Mouse (Mus musculus) intestine, postnatal 0 days (tissue): ENCODE measurements around the gene Pcbp1. TPM values are rescaled to one million over a fixed set of nuclear protein-coding genes. Genes with fewer than 3 reads are reported as not detected.

Experiments
- ATAC-seq: fragments of 200-750 bp; cut with Nextera tagmentation; 2 replicates; pipeline ENCODE4 v1.8.0; 2017; ENCODE audit warnings: mild to moderate bottlenecking, moderate TSS enrichment, moderate library complexity
- H3K27ac ChIP-seq: fragments of 300-500 bp; sonication (generic); 2 replicates; pipeline ENCODE4 v1.5.1; 2014; ENCODE audit warnings: mild to moderate bottlenecking, low read depth, low read length, moderate library complexity
- H3K27me3 ChIP-seq: fragments of 300-500 bp; sonication (generic); replicated peaks from 2 replicates; pipeline ENCODE4 v1.6.1; 2014; ENCODE audit warnings: low read length, mixed read lengths; ENCODE audit not compliant: control insufficient read depth, insufficient read depth
- H3K36me3 ChIP-seq: fragments of 300-500 bp; sonication (generic); 2 replicates; pipeline ENCODE4 v1.6.1; 2014; ENCODE audit warnings: mild to moderate bottlenecking, moderate library complexity; ENCODE audit not compliant: control insufficient read depth, insufficient read depth
- H3K4me1 ChIP-seq: fragments of 300-500 bp; sonication (generic); replicated peaks from 2 replicates; pipeline ENCODE4 v1.6.1; 2014; ENCODE audit warnings: antibody characterized with exemption, low read length, mixed read lengths; ENCODE audit not compliant: control insufficient read depth, insufficient read depth
- H3K4me2 ChIP-seq: fragments of 300-500 bp; sonication (generic); replicated peaks from 2 replicates; pipeline ENCODE4 v1.6.1; 2014; ENCODE audit warnings: low read depth, mild to moderate bottlenecking, moderate library complexity
- H3K4me3 ChIP-seq: fragments of 300-500 bp; sonication (generic); 2 replicates; pipeline ENCODE4 v1.5.1; 2014; ENCODE audit warnings: low read depth, low read length
- H3K9ac ChIP-seq: fragments of 300-500 bp; sonication (generic); 2 replicates; pipeline ENCODE4 v1.6.1; 2014; ENCODE audit warnings: mild to moderate bottlenecking, low read depth, low read length
- H3K9me3 ChIP-seq: fragments of 300-500 bp; sonication (generic); 2 replicates; pipeline ENCODE4 v1.6.1; 2016; ENCODE audit warnings: mixed run types; ENCODE audit not compliant: control insufficient read depth
- CTCF ChIP-seq: sonication (generic); IDR thresholded peaks from 2 replicates; pipeline ENCODE4 v1.5.1; 2016; ENCODE audit warnings: low read depth, mild to moderate bottlenecking, control low read depth, antibody characterized with exemption, moderate library complexity
- WGBS: fragments of 180-500 bp; shearing (Covaris S2); extraction: QIAGEN DNeasy Blood & Tissue Kit; methylation state at CpG from one replicate; pipeline ENCODE4 v1.1.7; 2014; 5-methylcytosine and 5-hydroxymethylcytosine counted together
- polyA plus RNA-seq: library from polyadenylated mRNA; unstranded; fragments of >200 nt; fragmentation: Nextera tagmentation; extraction: Ambion mirVana; gene quantifications from 2 replicates; pipeline ENCODE4 v1.2.1, GENCODE M21; 2015

Pcbp1 gene
- polyA plus RNA-seq, 1 experiment from 2014 or later: 326 TPM

DNA sequence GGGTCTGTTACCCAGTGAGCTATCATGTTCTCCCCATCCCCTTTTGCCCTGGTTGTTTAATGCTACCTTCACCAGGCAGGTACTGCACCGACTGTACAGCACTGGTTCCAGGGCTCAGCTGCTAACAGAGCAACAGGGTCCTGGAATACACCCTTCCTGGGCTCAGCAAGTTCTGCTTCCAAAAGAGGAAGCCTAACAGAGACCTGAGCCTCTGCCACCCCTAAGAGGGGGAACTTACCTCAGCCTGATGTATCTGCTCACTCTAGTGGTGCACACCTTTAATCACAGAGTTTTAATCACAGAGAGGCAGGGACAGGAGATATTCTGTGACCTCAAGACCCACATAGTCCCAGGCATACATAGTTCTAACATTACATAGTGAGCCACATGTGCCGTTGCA is 36.2 kb downstream of the Pcbp1 start:
- no peaks in the 10 kb centered on the region for H3K9me3 ChIP-seq
- H3K4me2 ChIP-seq: no peak overlapping the region
- no peak overlapping the region for H3K4me3 ChIP-seq
- H3K4me1 ChIP-seq: peaks cover 10% of the 10 kb centered on the region; the same call in 1 of the 2 replicates
- H3K27me3 ChIP-seq: no peaks in the 10 kb centered on the region
- H3K36me3 ChIP-seq: no peaks in the 10 kb centered on the region
- no peak overlapping the region for H3K9ac ChIP-seq
- ATAC-seq: no peak
- H3K27ac ChIP-seq: no peak overlapping the region
- 92% methylated on average over 2 of the region's 2 CpGs for WGBS
- TF ChIP-seq CTCF: no peak

DNA sequence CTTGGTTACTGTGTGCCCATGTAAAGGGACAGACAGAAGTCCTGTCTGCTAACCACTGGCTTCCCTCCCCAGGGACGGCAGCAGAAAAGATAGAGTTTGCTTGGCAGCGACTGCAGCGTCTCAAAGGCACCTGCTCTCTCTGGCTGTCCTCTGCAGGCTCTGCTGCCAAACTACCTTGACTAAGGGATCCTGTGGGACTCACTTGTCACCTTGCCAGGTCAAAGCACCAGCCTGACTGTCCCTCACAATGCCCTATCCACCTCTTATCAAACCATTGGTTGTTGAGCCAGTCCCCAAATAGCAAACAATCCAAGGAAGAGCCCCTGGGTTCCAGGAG is 38.0 kb downstream of the Pcbp1 start:
- Histone ChIP-seq H3K9ac (peak overlapping the region; percentile 34; the same call in 1 of the 2 replicates), H3K27me3 (no peaks in the 10 kb centered on the region), H3K36me3 (no peaks in the 10 kb centered on the region), H3K4me2 (peak overlapping the region; percentile 45; the same call in 1 of the 2 replicates), H3K4me1 (peaks cover 10% of the 10 kb centered on the region; the same call in 1 of the 2 replicates), H3K4me3 (no peak overlapping the region), H3K9me3 (no peaks in the 10 kb centered on the region), H3K27ac (peak overlapping the region; percentile 92)
- TF ChIP-seq CTCF: no peak
- 22% methylated on average over 3 of the region's 3 CpGs for WGBS
- no peak for ATAC-seq

DNA sequence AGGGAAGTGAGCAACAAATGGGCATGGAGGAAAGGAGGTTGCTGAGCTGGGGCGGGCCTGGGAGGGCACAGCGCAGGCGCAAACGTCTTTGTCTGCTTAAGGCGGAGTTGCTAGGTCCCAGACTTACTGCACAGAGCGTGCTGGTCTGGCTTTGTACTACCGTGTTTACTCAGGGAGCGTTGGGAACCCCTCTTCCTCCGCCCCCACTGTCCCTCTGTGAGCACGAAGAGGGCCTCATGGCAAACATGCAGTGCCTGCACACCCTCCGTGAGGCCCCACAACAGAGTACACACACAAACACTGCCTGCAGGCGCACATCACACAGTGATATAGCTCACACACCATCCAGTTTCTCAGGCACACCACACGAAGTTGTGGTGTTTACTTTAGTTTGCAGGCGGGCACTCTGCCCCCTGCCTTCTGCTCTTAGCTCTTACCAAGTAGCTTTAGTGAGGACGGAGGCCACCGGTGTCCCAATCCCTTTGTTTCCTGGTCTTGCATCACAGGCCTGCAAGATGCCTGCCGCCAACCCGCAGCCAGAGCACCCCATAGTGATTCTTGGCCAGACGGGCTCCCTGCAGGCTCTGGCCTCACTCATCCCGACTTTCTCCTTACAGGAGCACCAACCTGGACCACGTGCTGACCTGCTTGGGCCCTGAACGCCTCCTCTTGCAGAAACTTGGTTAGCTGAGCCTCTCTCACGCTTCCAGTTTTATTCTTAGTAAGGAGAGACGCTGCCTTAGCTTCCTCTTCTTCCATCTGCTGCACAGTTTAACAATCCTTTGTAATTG is 38.6 kb downstream of the Pcbp1 start:
- peak overlapping the region; percentile 34; the same call in 1 of the 2 replicates for H3K9ac ChIP-seq
- peak overlapping the region; percentile 45 for H3K4me2 ChIP-seq
- H3K27me3 ChIP-seq: no peaks in the 10 kb centered on the region
- H3K4me1 ChIP-seq: peaks cover 10% of the 10 kb centered on the region; the same call in 1 of the 2 replicates
- 3% methylated on average over 24 of the region's 24 CpGs for WGBS
- no peak overlapping the region for H3K4me3 ChIP-seq
- H3K9me3 ChIP-seq: no peaks in the 10 kb centered on the region
- H3K36me3 ChIP-seq: no peaks in the 10 kb centered on the region
- TF ChIP-seq CTCF: peak; percentile 69
- peak overlapping the region; percentile 92 for H3K27ac ChIP-seq
- ATAC-seq: peak; percentile 93

DNA sequence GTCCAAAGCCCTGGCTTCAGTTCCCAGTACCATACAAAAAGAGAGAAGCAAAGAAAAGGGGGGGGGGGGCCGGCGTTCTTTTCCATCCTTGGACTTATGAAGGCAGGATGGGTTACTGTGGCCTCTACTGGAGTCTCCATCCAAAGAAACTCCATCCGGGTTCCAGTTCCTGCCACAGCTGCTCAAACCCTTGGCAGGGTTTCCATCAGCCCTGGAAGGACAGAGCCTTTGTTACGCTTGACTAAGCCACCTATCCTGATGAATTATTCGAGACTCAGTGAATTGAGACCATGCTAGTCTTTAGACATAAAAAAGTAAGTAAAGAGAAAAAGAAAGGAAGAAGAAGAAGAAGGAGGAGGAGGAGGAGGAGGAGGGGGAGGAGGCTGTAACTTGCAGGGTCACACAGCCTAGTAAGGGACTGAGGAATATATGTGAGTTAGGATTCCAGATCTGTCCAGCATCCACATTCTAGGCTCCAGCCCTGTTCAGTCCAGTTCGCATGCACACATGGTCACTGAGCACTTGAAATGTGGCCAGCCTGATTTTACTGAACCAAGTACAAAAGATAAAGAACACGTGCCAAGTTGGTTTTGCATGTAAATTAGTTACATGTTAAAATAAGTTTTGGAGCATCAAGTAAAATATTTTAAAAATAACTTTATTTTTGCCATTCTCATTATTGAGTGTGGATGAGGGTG is 40.0 kb downstream of the Pcbp1 start:
- Histone ChIP-seq H3K27me3 (no peaks in the 10 kb centered on the region), H3K4me1 (peaks cover 14% of the 10 kb centered on the region; the same call in 1 of the 2 replicates), H3K4me2 (no peak overlapping the region), H3K4me3 (no peak overlapping the region), H3K9ac (no peak overlapping the region), H3K36me3 (no peaks in the 10 kb centered on the region), H3K9me3 (no peaks in the 10 kb centered on the region), H3K27ac (no peak overlapping the region)
- no peak for ATAC-seq
- no peak for TF ChIP-seq CTCF
- WGBS: 83% methylated on average over 7 of the region's 7 CpGs

DNA sequence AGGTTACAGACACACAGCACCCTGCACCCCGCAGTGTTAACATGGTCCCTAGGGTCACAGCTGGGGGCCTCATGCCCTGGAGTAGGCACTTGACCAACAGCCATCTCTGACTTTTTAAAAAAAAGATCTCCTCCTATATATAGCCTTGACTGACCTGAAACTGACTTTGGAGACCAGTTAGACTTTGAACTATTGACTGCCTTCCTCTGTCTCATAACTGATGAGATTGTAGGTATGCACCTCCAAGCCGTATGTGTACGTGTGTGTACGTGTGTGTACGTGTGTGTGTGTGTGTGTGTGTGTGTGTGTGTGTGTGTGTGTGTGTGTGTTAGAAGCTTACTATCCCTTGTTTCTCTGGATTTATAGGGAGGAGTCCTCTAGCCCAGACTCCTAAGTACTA is 44.2 kb downstream of the Pcbp1 start:
- H3K9ac ChIP-seq: no peak overlapping the region
- no peak for TF ChIP-seq CTCF
- H3K36me3 ChIP-seq: no peaks in the 10 kb centered on the region
- H3K4me3 ChIP-seq: no peak overlapping the region
- H3K4me2 ChIP-seq: no peak overlapping the region
- peak overlapping the region; percentile 35; the same call in 1 of the 2 replicates for H3K27ac ChIP-seq
- H3K27me3 ChIP-seq: no peaks in the 10 kb centered on the region
- H3K9me3 ChIP-seq: no peaks in the 10 kb centered on the region
- ATAC-seq: peak; percentile 71
- 64% methylated on average over 5 of the region's 5 CpGs for WGBS
- peaks cover 14% of the 10 kb centered on the region for H3K4me1 ChIP-seq

DNA sequence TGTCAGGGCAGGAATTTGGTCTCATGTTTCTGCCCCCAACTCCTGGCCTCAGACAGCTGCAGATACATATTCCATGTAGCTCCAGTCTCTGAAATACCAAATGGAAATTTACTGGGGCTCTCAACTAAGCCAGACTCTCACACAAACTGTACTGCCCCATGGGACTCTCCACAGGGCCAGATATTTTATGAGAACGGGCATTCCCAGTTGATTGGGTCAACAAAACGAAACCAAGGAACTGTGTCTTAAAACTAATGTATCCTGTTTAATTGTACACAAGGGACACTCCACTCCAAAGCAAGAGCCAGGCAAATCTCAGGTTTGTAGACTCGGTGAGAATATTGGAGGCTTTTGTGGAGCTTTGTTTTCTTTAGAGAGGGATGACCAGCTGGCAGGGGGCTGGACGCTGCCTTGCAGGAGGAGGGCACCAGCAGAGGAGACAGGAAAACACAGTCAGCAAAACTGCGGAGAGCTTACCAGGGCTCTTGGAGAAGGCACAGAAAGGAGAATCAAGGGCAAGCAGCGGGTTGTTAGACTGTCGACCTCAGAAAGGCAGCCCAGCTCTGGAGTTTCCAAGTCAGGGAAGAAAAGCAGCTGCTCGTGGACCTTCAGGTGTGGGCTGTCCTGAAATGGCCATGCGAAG is 45.8 kb downstream of the Pcbp1 start:
- Histone ChIP-seq H3K4me2 (peak overlapping the region; percentile 48), H3K9ac (peak overlapping the region; percentile 26; the same call in 1 of the 2 replicates), H3K27ac (peak overlapping the region; percentile 72), H3K36me3 (no peaks in the 10 kb centered on the region), H3K27me3 (no peaks in the 10 kb centered on the region), H3K4me3 (peak overlapping the region; percentile 4; the same call in 1 of the 2 replicates), H3K4me1 (peaks cover 13% of the 10 kb centered on the region), H3K9me3 (no peaks in the 10 kb centered on the region)
- WGBS: 31% methylated on average over 9 of the region's 9 CpGs
- ATAC-seq: no peak; the same call in 1 of the 2 replicates
- TF ChIP-seq CTCF: no peak
